Mouse (Mus musculus) thymus, adult 2 months (tissue): ENCODE data around the gene Pcna. TPM values are rescaled to one million over a fixed set of nuclear protein-coding genes. Genes with fewer than 3 reads are reported as not detected.

Experiments used
- DNase-seq: peaks from one replicate; pipeline ENCODE4 v3.0.0; 2021
- H3K27ac ChIP-seq: fragments of 200-500 bp; 2 replicates; pipeline ENCODE4 v1.5.1; 2012; ENCODE audit warnings: low read length, control low read depth; ENCODE audit not compliant: control insufficient read depth, insufficient read depth
- H3K27me3 ChIP-seq: fragments of 200-500 bp; 2 replicates; pipeline ENCODE4 v1.6.1; 2012; ENCODE audit warnings: mild to moderate bottlenecking, low read length, moderate library complexity, mixed read lengths; ENCODE audit not compliant: control insufficient read depth, insufficient read depth
- H3K36me3 ChIP-seq: fragments of 200-500 bp; 2 replicates; pipeline ENCODE4 v1.6.1; 2012; ENCODE audit warnings: mild to moderate bottlenecking, low read length, moderate library complexity; ENCODE audit not compliant: control insufficient read depth, insufficient read depth
- H3K4me1 ChIP-seq: fragments of 200-500 bp; replicated peaks from 2 replicates; pipeline ENCODE4 v1.6.1; 2012; ENCODE audit warnings: low read length; ENCODE audit not compliant: control insufficient read depth, insufficient read depth
- H3K4me3 ChIP-seq: fragments of 200-500 bp; 2 replicates; pipeline ENCODE4 v1.5.1; 2012; ENCODE audit warnings: mild to moderate bottlenecking, low read length, control low read depth, moderate library complexity; ENCODE audit not compliant: control insufficient read depth, insufficient read depth
- CTCF ChIP-seq: fragments of 200-500 bp; IDR thresholded peaks from 2 replicates; pipeline ENCODE4 v1.5.1; 2012; ENCODE audit warnings: mild to moderate bottlenecking, control low read depth, low read length, moderate library complexity, borderline replicate concordance; ENCODE audit not compliant: control insufficient read depth, poor library complexity, insufficient read depth; ENCODE audit errors: extremely low read depth
- POLR2A ChIP-seq: fragments of 200-500 bp; IDR thresholded peaks from 2 replicates; pipeline ENCODE4 v1.6.1; 2012; ENCODE audit warnings: mild to moderate bottlenecking, low read length, control low read depth, moderate library complexity; ENCODE audit not compliant: control insufficient read depth, poor library complexity, insufficient read depth; ENCODE audit errors: extremely low read depth
- WGBS: fragments of 180-500 bp; shearing (Covaris S2); methylation state at CpG from one replicate; pipeline ENCODE4 v1.1.7; 2018; 5-methylcytosine and 5-hydroxymethylcytosine counted together
- polyA plus RNA-seq: library from polyadenylated mRNA; depleted of rRNA; stranded (reverse); fragments of >200 nt; gene quantifications from 2 replicates; pipeline ENCODE4 v1.2.3, GENCODE M21; 2012; rRNA removed

Pcna gene
- polyA plus RNA-seq, 1 experiment, result 382 TPM

DNA sequence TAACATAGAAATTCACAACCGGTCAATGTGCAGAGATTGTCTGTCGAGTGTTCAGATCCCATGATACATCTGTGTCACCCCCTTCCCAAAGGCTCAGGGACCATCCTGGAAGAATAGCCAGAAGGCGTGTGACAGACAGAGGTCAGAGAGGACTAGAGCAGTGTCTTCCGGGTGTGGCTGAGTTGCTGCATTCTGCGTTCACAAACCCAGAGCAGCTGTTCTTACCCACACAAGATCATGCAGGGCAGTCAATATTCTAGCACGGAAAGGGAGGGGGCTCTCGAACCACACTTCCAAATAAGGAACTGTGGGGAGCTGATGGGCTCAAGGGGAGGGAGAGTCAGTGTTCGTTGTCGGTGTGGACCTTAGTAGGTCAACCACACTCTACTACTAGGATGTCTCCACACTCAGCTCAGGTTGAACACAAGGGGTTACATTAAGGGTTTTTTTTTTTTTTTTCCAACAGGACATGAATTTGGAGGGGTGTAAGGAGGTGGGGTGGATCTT lies 42.3 kb downstream of the Pcna start:
- H3K4me1 ChIP-seq, result no peaks in the 10 kb centered on the region
- no peak overlapping the region for H3K27ac ChIP-seq
- WGBS, result 81% methylated on average over 9 of the region's 9 CpGs
- TF ChIP-seq POLR2A (no peak), CTCF (no peak)
- no peaks in the 10 kb centered on the region for H3K36me3 ChIP-seq
- DNase-seq, result no peak
- no peak overlapping the region for H3K4me3 ChIP-seq
- H3K27me3 ChIP-seq, result no peaks in the 10 kb centered on the region

DNA sequence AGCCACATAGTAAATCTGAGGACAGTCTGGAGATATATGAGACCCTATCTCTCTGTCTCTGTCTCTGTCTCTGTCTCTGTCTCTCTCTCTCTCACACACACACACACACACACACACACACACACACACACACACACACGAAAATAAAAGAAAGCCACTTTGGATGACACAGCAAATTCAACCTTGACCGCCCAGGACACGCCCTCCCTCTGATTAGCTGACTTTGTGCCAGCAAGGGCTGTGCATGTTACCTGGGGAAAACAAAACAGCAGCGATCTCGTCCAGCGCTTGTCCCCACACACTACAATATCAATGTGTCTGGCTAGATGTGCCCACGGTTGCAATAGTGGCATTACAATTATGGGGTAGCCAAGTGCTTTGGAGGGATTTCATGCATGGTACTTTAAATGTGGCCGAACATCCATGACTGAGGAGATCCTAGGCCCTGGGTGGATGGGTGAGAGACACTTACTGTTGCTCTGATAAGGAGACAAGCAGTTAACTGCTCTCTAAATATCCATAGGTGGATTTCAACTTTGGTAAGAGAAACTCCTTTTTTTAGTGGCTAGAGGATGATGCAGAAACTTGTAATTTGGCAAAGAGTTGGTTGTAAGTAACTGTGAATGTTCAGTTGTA lies 44.8 kb downstream of the Pcna start:
- no peak overlapping the region for H3K4me3 ChIP-seq
- WGBS, result 73% methylated on average over 8 of the region's 8 CpGs
- no peaks in the 10 kb centered on the region for H3K36me3 ChIP-seq
- no peaks in the 10 kb centered on the region for H3K27me3 ChIP-seq
- no peak for DNase-seq
- H3K4me1 ChIP-seq, result no peaks in the 10 kb centered on the region
- no peak overlapping the region for H3K27ac ChIP-seq
- TF ChIP-seq POLR2A (no peak), CTCF (no peak)

GRCm38 (mm10) chr2:132206316-132206881 lies 46.7 kb downstream of the Pcna start:
- 95% methylated on average over 16 of the region's 16 CpGs for WGBS
- DNase-seq, result no peak
- no peak overlapping the region for H3K27ac ChIP-seq
- no peak for TF ChIP-seq CTCF
- TF ChIP-seq POLR2A, result no peak
- no peaks in the 10 kb centered on the region for H3K27me3 ChIP-seq
- H3K4me1 ChIP-seq, result no peaks in the 10 kb centered on the region
- no peak overlapping the region for H3K4me3 ChIP-seq
- H3K36me3 ChIP-seq, result no peaks in the 10 kb centered on the region

DNA sequence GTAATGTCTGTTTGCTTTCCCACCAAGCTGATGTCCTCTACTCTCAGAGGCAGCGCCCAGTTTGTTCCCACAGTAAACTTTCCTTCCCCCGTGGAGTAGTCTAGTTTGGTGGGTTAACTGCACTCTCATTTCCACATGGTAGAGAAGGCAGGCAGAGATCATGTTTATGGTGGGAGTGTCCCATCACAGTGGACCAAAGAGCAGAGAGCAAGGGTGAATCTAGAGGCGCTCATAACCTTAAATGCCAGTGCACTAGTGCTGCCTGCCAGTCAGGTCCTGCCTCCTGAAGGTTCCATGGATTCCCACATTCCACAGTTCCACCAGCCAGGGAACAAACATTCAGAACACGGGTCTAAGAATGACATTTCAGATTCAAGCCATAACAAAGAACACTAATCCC lies 47.6 kb downstream of the Pcna start:
- Histone ChIP-seq H3K4me3 (no peak overlapping the region), H3K27me3 (no peaks in the 10 kb centered on the region), H3K4me1 (no peaks in the 10 kb centered on the region), H3K27ac (no peak overlapping the region), H3K36me3 (no peaks in the 10 kb centered on the region)
- 87% methylated on average over 4 of the region's 4 CpGs for WGBS
- TF ChIP-seq CTCF, result no peak
- TF ChIP-seq POLR2A, result no peak
- no peak for DNase-seq

DNA sequence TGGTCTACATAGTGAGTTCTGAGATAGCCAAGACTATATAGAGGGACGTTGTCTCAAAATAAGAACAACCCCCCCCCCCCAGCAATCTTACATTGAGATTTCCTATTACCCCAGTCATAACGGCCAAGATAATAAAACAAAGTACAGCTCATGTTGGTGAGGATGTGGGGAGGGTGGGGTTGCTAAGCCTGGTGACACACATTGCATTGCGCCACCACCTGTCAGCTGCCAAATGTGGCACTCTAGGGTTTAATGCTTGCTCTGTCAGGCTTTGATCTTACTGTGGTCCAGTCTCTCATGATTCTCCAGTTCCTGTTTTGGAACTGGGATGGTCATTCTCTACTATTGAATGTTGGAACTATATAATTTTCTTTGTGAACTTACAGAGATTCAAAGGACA lies 49.3 kb downstream of the Pcna start:
- no peaks in the 10 kb centered on the region for H3K36me3 ChIP-seq
- H3K27me3 ChIP-seq, result no peaks in the 10 kb centered on the region
- no peaks in the 10 kb centered on the region for H3K4me1 ChIP-seq
- H3K4me3 ChIP-seq, result no peak overlapping the region
- peak; percentile 6 for DNase-seq
- TF ChIP-seq POLR2A (no peak), CTCF (no peak)
- no peak overlapping the region for H3K27ac ChIP-seq
- WGBS, result 39% methylated on average over 3 of the region's 3 CpGs

GRCm38 (mm10) chr2:132203186-132203585 lies 49.9 kb downstream of the Pcna start:
- TF ChIP-seq POLR2A (no peak), CTCF (no peak)
- H3K36me3 ChIP-seq, result no peaks in the 10 kb centered on the region
- no peaks in the 10 kb centered on the region for H3K27me3 ChIP-seq
- no peak overlapping the region for H3K4me3 ChIP-seq
- no peak for DNase-seq
- no peaks in the 10 kb centered on the region for H3K4me1 ChIP-seq
- H3K27ac ChIP-seq, result no peak overlapping the region
- WGBS, result 89% methylated on average over 3 of the region's 3 CpGs

Other genes with a start within 250 kb of the Pcna start
- gene Rassf2, start 223.1 kb downstream of the Pcna start, polyA plus RNA-seq, result 110 and 111 TPM in 2 replicates
- gene Slc23a2, start 108.2 kb downstream of the Pcna start, polyA plus RNA-seq, result 50.8 and 51.7 TPM in 2 replicates
- gene Tmem230, start 5.5 kb downstream of the Pcna start, polyA plus RNA-seq, result 75.0 and 82.6 TPM in 2 replicates
- 74.7 and 77.9 TPM in 2 replicates for gene Cds2, start 9.8 kb upstream of the Pcna start, polyA plus RNA-seq
- 2.4 and 3.8 TPM in 2 replicates for gene Prokr2, start 132.1 kb upstream of the Pcna start, polyA plus RNA-seq